Mouse (Mus musculus) spleen, adult 2 months (tissue): ENCODE measurements around the gene Mat2a. TPM values are rescaled to one million over a fixed set of nuclear protein-coding genes. Genes with fewer than 3 reads are reported as not detected.

Source experiments
- DNase-seq, 2 experiments: peaks; one replicate each; pipeline versions ENCODE4 v3.0.0 to v3.0.0-alpha.2; 2012 to 2021; ENCODE audit warnings: low spot score in 2 of 2, low read depth in 1 of 2
- H3K27ac ChIP-seq: fragments of 200-500 bp; 2 replicates; pipeline ENCODE4 v1.5.1; 2012; ENCODE audit warnings: low read length, inconsistent platforms; ENCODE audit not compliant: insufficient read depth
- H3K27me3 ChIP-seq: fragments of 200-500 bp; 2 replicates; pipeline ENCODE4 v1.6.1; 2012; ENCODE audit warnings: mild to moderate bottlenecking, moderate library complexity, low read length, inconsistent platforms; ENCODE audit not compliant: control insufficient read depth, insufficient read depth
- H3K36me3 ChIP-seq: fragments of 200-500 bp; 2 replicates; pipeline ENCODE4 v1.6.1; 2012; ENCODE audit warnings: mild to moderate bottlenecking, low read length, inconsistent platforms; ENCODE audit not compliant: control insufficient read depth, insufficient read depth
- H3K4me1 ChIP-seq: fragments of 200-500 bp; 2 replicates; pipeline ENCODE4 v1.6.1; 2011; ENCODE audit warnings: inconsistent platforms; ENCODE audit not compliant: control insufficient read depth, insufficient read depth, insufficient read length
- H3K4me3 ChIP-seq: fragments of 200-500 bp; 2 replicates; pipeline ENCODE4 v1.5.1; 2011; ENCODE audit warnings: mild to moderate bottlenecking, inconsistent platforms; ENCODE audit not compliant: insufficient read depth, insufficient read length; ENCODE audit errors: extremely low read depth
- CTCF ChIP-seq: fragments of 200-500 bp; IDR thresholded peaks from 2 replicates; pipeline ENCODE4 v1.5.1; 2011; ENCODE audit warnings: mild to moderate bottlenecking, inconsistent platforms; ENCODE audit not compliant: insufficient read depth, insufficient read length, insufficient replicate concordance; ENCODE audit errors: extremely low read depth
- POLR2A ChIP-seq: fragments of 200-500 bp; IDR thresholded peaks from 2 replicates; pipeline ENCODE4 v1.6.1; 2011; ENCODE audit warnings: low read depth, low read length, inconsistent platforms
- WGBS: fragments of 180-500 bp; shearing (Covaris S2); methylation state at CpG from one replicate; pipeline ENCODE4 v1.1.7; 2018; 5-methylcytosine and 5-hydroxymethylcytosine counted together
- polyA plus RNA-seq: library from polyadenylated mRNA; depleted of rRNA; stranded (reverse); fragments of >200 nt; gene quantifications from 2 replicates; pipeline ENCODE4 v1.2.3, GENCODE M21; 2012; rRNA removed

Gene Mat2a
- polyA plus RNA-seq, 1 experiment: 45.0 TPM

GRCm38 (mm10) chr6:72383952-72384351 lies 55.4 kb downstream of the Mat2a start:
- H3K27me3 ChIP-seq: no peaks in the 10 kb centered on the region
- H3K4me1 ChIP-seq: peaks cover 10% of the 10 kb centered on the region; the same call in 1 of the 2 replicates
- no peak for DNase-seq
- H3K36me3 ChIP-seq: peaks cover 11% of the 10 kb centered on the region
- WGBS: 83% methylated on average over 7 of the region's 7 CpGs
- TF ChIP-seq POLR2A (no peak), CTCF (no peak)
- no peak overlapping the region for H3K4me3 ChIP-seq
- H3K27ac ChIP-seq: no peak overlapping the region

- DNase-seq: no peak
- Histone ChIP-seq H3K27ac (0 out of 2 replicates have a peak overlapping the region, but pooled peaks have one; percentile 30), H3K4me1 (peaks cover 6% of the 10 kb centered on the region; the same call in 1 of the 2 replicates), H3K27me3 (no peaks in the 10 kb centered on the region), H3K36me3 (peaks cover 10% of the 10 kb centered on the region), H3K4me3 (no peak overlapping the region)
- 86% methylated on average over 6 of the region's 6 CpGs for WGBS
- TF ChIP-seq CTCF: no peak
- no peak for TF ChIP-seq POLR2A
These were observed 56.1 kb downstream of the Mat2a start for GRCm38 (mm10) chr6:72383142-72383820.

Other genes starting within 250 kb of the Mat2a start
- gene Atoh8, start 204.0 kb downstream of the Mat2a start, polyA plus RNA-seq: 9.3 and 10.7 TPM in 2 replicates
- 0.15 and 0.32 TPM in 2 replicates for gene Sftpb, start 134.9 kb downstream of the Mat2a start, polyA plus RNA-seq
- 14.8 and 15.3 TPM in 2 replicates for gene Usp39, start 94.4 kb downstream of the Mat2a start, polyA plus RNA-seq
- gene 0610030E20Rik, start 92.2 kb downstream of the Mat2a start, polyA plus RNA-seq: 19.9 and 23.1 TPM in 2 replicates
- gene Tmem150a, start 84.1 kb downstream of the Mat2a start, polyA plus RNA-seq: 21.7 and 24.6 TPM in 2 replicates
- 62.4 and 65.8 TPM in 2 replicates for gene Rnf181, start 72.6 kb downstream of the Mat2a start, polyA plus RNA-seq
- 51.3 and 55.6 TPM in 2 replicates for gene Vamp5, start 59.1 kb downstream of the Mat2a start, polyA plus RNA-seq
- gene Vamp8, start 48.9 kb downstream of the Mat2a start, polyA plus RNA-seq: 100 and 107 TPM in 2 replicates
- 7.3 and 7.6 TPM in 2 replicates for gene Ggcx, start 25.2 kb downstream of the Mat2a start, polyA plus RNA-seq
- gene Sh2d6, start 82.1 kb upstream of the Mat2a start, polyA plus RNA-seq: 0.52 and 0.55 TPM in 2 replicates
- 130 and 135 TPM in 2 replicates for gene Capg, start 104.8 kb upstream of the Mat2a start, polyA plus RNA-seq
- gene Elmod3, start 158.9 kb upstream of the Mat2a start, polyA plus RNA-seq: 12.2 and 12.9 TPM in 2 replicates
- gene Retsat, start 158.9 kb upstream of the Mat2a start, polyA plus RNA-seq: 5.5 and 5.9 TPM in 2 replicates
- 14.9 and 15.8 TPM in 2 replicates for gene Tgoln1, start 177.4 kb upstream of the Mat2a start, polyA plus RNA-seq